Mouse (Mus musculus) adrenal gland, postnatal 4 days (tissue): ENCODE data around the gene Hspb9. TPM values are rescaled to one million over a fixed set of nuclear protein-coding genes. Genes with fewer than 3 reads are reported as not detected.

Experiments
- DNase-seq, 2 experiments: peaks; one replicate each; pipeline ENCODE4 v3.0.0; 2021 to 2022; ENCODE audit warnings: low spot score in 2 of 2, mixed read lengths in 2 of 2
- total RNA-seq, 2 experiments: library from RNA; stranded (reverse); gene quantifications; 2 replicates each; pipeline ENCODE4 v1.2.3; 2021

Gene Hspb9
- total RNA-seq, 2 experiments from 2014 or later, result 0.51 to 1.0 TPM

DNA sequence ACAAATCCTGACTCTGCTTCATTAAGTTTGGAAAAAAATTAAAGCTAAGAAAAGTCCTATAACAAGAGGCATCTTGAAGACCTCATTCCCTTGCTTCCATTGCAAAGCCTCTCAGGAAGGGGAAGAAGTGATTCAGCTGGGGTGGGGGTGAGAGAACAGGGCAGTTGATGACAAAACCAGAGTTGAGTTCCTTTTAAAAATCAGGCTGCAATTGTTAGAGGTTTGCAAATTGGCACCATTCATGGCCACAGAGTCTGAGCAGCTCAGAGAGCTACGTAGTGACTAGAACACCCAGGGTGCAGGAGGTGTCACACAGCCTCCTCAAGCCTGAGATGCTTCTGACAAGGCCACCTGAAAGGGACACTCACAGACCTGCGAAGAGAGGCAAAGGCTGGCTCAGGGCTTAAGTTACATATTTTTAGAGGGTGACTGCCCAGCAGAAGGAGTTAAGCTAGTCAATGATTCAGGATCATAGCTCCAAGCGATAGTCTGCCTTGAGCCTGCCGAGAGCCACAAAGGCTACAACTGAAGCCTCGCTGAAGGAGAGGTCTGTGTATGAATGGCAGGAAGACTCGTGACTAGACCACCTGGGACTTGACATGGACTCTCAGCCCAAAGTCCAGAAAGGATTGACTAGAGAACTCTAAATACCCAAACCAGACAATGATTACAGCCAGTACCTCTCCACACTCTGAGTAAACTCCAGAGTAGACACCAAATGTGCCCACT, 17.0 kb downstream of the Hspb9 start:
- no peak for DNase-seq

DNA sequence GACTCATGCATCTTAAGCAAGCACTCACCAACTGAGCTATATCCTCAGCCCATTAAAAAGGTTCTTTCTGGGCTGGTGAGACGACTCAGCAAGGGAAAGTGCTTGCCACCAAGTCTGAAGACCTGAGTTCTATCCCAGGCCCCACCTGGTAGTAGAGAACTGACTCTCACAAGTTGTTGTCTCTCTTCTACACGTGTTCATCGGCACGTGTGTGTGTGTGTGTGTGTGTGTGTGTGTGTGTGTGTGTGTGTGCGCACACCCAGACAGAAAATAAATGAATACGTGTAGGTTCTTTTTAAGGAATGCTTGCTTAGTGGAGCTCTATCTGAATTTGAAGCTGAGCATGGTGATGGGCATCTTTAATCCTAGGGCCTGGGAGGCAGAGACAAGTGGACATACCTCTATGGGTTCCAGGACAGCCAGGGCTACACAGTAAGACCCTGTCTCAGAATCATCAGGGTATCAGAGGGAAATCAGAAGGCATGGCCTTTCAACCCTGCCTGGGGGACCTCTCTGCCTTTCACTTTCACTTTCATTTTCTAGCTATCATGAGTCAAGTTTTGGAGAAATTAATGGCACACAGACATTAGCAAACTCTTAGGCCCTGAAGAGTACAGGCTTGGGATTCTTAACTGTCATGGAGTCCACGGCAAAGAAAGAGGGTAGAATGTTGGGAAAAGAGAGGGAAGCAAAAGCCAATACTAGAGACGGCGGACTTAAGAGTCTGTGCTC, 21.6 kb downstream of the Hspb9 start:
- no peak for DNase-seq

DNA sequence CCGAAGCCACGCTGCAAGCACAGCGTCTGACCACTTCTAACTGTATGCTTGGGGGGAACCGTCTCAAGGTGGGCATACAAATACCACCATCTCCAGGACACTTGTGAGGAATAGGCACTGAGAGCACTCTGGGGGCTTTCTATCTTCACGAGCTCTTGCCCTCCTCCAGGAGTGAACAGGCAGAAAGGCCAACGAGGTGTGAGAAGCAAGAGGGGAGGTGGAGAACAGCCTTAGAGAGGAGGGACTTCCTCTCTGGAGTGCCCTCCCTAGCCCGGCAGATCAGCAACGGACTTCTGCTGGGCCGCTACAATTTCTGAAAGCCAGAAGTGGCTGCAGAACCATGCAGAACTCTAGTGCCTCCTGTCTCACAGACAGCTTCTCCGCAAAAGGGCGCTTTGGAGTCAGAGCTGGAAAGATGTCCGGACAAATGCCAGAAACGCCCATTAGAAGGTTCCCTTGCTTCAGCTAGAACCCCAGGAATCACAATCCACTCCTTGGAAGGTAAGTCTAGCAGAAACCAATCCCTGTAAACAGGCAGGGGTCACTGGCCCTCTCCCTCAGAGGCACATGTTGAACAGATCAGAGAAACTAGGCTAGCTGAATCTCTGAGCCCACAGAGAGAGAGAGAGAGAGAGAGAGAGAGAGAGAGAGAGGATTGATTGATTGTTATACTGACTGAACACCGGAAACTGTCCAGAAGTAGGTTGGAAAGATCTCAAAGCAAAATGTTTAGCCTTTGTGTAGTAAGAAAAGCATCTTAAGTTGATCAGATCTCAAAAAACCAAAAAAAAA, 22.5 kb downstream of the Hspb9 start:
- DNase-seq, result no peak

DNA sequence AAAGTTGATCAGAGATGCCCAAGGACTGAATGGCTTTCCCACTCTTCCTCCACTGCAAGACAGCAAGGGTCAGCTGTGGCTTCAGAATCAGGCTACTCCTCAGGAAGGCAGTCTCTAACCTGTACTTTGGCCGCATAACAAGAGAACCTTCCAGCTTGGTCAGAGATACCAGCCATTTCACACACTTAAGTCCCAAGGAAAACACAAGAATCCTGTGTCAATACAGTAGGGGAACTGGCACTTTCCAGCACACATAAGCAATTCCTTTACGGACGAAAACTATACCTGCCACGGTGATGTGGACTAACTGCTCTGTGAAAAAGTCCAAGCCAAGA, 23.1 kb downstream of the Hspb9 start:
- no peak for DNase-seq

DNA sequence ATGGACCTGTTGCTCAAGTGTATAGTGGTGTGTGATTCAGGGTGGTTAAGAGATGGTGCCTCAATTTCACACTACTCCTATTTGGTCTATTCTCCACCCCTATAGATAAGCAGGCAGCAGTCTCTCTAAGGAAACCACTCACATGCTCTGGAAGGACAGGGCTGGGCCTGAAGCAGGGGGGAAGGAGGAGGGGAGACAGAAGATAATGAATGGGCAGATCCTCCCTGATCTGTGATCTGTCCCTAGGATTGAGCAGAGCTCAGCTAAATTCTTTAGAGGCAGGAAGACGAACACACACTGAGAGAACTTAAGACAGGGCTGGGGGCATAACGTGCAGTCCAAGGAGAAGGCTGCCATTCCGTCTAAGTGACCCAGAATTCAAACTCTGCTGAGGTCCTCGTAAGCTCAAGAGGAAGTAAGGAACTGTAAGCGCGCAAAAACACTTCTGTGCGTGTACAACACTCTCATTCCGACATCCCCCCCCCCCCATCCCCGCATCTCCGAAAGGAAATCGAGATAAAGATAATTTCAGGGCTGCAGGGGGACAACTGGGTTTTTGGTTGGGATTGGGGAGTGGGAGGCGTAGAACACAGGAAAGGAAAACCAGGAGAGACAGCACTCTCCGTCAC, 23.6 kb downstream of the Hspb9 start:
- no peak for DNase-seq

DNA sequence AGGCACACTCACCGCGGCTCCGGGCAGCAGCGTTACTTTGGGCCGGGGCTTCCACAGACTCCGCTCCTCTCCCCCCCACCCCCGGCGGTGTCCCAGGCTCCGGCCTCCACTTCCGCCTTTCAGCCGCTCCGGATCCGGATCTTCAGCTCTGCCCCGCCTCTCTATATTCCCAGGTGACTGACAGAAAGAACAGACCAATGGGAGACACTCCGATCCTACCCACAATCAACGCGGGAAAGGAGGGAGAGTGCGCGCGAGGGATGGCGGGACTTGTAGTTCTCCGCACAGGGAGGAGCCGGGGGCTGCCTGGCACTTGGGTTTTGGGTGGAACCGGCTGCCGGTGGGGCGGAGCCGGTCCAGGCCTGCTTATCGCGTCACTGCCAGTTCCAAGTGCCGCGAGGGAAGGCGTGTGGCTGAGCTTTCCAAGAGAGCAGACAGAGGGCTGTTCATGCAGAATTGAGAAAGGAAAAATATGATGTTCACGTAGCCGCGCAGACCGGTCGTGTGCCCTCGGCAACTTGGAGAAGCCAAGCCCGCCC, 24.5 kb downstream of the Hspb9 start, which contains the start of gene Rab5c:
Gene Rab5c (minus strand): TSS at position 150 of the 539 bp plus-strand sequence.
- DNase-seq, result peak; percentile 93 to 98

DNA sequence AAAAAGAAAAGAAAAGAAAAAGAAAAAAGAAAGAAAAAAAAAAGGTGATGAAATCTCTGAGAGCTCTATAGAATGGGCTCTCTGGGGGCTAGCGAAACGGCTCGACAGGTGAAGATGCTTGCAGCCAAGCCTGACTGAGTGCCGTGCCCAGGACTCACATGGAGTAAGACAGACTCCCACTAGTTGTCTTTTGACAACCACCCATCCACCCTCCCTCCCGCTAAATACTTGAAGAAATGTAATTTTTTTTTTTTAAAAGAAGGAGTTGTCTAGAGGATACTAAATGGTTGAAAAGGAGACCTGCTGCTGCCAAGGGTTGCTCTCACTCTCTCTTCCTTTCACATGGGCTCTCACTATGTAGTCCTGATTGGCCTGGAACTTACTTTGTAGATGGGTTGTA, 25.1 kb downstream of the Hspb9 start:
- no peak for DNase-seq

DNA sequence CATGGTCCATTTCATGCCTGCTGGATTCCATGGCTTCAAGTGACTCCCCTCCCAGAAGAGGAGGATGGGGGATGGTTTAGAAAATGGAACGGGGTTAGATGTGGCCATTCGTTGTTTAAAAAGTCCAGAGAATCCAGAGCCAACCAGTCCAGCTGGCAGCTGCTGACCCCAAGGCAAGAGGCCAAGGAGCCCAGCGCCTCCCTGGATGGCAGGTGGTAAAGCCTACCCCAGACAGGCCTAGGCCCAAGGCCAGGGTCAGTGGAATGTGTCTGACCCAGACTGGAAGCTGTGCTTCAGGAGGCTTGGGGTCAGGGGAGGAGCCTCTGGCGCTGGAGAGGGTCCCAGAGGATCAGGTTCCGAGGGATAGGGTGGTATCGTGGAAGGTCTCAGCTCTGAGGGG, 27.7 kb downstream of the Hspb9 start:
- DNase-seq, result no peak

DNA sequence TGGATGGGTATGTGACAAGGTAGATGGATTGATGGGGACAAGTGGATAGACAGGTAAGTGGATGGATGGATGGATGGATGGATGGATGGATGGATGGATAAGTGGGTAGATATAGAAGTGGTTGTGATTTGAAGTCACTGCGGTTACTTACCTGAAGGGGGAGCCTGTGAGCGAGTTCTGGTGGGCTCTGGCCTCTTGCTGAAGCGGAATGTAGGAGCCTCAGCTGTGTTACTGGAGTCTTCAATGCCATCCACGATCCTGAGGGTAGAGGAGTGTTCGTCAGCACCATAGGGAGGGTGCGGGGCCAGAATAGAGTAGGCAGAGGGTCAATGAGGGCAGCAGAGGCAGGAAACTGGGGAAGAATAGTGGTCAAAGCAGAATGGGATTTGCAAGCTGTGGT, 31.4 kb downstream of the Hspb9 start:
- DNase-seq, result peak in 1 of 2 experiments; percentile 30

DNA sequence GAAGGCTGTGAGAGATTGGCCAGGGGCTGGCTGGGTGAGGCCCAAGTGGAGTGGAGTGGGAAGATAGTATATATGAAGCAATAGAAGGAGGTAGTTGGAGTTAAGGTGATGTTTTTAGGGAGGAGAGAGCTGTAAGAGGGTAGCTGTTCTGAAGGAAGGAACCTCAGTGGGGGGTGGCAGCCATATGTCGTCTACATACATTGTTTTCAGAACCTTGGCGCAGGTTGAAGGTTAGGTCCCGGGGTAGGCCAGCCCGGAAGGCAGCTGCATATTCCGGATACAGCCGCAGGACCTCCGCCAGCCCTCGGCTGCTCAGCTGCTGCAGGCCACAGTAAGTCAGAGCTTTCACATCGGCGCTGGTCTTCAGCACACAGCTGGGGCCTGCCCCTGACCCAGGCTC, 32.9 kb downstream of the Hspb9 start:
- no peak for DNase-seq

DNA sequence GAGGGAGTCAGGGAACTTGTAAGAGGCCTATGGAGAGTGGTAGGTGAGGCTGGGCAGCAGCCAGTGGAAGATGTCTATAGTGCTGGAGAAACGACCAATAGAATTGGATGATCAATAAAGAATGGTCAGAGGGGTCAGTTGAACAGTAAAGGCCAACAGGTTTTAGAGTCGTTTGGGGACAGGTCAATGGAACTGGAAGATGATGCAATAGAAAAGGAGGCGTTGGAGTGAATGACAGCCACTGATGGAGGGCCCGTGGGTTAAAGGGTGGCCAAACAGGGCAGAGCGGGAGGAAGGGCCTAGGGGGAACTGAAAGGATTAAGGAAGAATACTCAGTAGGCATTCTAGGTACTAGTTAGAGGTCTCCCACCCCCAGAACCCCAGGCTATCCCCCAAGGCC, 33.5 kb downstream of the Hspb9 start:
- no peak for DNase-seq

DNA sequence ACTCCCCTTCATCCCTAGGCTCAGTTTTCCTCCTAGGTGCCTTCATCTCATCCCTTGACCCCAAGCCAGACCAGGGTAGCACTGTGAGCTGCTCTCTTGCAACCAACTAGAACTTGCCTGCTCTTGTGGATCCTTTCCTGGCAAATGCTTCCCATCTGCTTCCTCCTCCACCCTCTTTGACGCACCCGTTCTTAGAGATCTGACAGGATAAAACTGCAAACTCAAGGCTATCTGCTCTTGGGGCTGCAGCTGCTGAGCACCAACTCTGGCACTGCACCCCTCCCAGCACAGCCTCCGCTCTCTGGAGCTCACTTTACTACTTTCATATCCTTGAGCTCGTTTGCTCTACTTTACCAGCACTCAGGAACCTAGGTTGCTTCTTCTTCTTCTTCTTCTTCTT, 35.0 kb downstream of the Hspb9 start:
- DNase-seq, result no peak

DNA sequence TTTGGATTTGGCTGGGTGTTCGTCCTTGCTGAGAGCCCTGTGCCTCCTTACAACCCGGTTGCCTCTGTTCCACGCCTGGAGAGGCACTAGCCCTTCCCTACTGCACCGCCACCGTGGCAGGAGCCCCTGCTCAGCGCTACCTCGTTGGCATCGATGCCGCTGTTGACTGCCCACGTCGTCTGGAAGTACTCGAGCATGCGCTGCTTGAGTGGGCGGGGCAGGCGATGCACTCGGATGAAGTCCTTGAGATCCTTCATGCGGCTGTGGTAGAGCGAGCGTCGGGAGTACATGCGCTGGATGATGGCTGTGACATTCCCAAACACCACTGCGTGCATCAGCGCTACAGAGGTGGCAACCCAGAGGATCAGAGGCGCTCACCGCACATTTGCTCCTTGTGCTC, 35.8 kb downstream of the Hspb9 start:
- DNase-seq, result no peak

DNA sequence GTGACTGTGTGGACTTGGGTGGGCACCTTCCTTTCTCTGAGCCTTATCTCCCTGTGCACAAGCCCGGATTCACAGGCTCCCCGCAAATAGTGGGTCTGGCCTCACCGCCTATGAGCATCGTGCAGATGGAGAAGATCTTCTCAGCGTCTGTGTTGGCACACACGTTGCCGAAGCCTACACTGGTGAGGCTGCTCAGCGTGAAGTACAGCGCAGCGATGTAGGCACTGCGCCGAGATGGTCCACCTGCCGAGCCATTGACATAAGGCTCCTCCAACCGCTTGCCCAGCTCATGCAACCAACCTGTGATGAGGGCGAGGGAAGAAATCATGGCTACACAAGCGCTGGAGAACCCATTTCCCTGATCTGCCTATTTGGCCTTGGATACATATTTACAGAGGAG, 36.5 kb downstream of the Hspb9 start:
- DNase-seq, result no peak

DNA sequence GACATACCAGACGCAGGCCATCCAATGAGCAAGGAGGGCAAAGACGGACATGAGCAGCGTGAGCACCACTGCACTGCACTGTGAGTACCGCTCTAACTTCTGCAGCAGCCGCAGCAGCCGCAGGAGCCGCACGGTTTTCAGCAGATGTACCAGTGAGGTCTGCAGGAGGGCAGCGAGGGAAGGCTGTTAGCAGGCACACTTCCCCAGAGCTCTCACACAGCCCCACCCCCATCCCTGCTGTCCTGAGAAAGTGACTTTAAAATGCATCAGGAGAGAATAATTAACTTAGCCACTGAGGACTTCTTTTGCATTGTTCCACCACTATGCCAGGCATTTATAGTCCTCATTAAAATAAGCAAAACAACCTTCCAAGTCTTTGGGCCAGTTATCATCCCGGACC, 38.6 kb downstream of the Hspb9 start:
- no peak for DNase-seq

DNA sequence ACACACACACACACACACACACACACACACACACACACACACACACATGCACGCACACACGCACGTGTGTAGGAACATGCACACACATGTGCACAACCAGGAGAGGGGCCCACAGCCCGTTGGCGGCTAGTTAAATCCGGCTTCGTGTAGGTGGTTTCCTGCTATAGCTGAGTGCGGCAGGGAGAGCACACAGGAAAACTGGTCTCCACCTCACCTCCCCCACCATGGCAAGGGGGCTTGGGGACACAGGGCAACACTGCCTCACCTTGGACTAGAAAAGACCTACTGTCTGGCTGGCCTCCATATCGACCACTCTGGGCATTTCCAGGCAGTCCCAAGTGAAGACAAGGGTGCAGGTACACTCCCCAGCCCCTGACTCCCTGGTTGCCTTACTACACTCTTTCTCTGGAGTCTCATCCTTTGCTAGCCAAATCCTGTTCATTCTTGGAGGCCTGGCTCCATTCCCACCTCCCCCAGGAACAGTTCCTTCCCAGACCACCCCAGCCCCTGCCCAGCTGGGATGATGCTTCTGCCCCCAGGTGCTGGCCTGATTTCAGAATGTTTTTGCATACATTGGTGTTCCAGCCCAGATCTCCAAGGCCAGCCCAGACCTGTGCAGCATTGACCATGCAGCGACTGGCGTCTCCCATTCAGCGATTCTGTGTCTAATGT, 40.5 kb downstream of the Hspb9 start:
- DNase-seq, result no peak

DNA sequence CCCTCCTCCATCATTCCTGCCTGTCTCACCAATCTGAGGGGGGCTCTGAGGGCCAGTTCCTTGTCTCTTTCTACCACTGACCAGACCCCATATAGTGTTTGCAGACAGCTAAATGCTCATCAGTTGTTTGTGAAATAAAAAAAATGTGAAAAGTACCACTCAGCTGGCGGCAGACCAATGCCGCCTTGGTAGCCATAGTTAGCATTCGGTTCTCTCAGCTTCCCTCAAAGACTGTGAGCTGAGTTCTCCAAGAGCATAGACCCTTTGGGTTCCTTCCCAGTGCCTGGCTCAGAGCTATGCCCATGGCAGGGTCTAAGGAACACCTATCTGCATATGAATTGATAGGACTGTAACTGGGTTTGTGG, 41.0 kb downstream of the Hspb9 start:
- DNase-seq, result no peak

DNA sequence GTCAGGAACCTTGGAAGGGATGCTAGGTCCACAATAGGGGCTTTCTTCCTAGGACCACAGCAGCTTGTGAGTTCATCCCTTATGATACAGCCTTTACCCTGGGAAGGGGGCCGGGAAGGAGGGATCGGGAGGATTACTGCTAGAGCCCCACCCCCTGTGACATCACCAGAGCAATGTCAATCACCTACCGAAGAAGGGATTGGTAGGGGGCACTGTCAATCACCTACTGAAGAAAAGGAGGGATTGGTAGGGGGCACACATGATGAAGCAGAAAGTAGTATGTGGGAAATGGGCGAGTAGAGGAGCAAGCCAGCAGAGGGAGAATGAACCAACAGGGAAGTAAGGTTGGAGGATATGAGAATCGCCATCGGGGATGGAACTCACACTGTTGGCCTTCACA, 42.8 kb downstream of the Hspb9 start:
- no peak for DNase-seq

DNA sequence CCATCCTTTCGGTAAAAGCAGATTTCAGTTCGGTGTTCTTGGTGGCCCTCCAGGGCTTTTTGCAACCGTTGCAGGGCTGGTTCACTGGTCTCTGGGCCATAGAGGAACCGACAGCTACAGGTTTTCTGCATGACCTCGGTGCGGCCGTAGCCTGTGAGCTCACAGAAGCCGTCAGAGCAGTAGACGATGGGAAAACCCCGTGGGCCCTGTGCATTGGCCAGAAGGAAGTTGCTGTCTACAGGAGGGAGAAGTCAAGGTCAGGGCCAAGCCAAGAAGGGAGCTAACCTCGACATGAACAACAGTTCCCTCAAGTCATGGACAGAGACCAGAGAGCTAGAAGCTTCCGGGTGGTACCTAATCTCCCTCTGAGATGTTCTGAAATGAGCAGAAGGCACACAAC, 43.9 kb downstream of the Hspb9 start:
- DNase-seq, result no peak

DNA sequence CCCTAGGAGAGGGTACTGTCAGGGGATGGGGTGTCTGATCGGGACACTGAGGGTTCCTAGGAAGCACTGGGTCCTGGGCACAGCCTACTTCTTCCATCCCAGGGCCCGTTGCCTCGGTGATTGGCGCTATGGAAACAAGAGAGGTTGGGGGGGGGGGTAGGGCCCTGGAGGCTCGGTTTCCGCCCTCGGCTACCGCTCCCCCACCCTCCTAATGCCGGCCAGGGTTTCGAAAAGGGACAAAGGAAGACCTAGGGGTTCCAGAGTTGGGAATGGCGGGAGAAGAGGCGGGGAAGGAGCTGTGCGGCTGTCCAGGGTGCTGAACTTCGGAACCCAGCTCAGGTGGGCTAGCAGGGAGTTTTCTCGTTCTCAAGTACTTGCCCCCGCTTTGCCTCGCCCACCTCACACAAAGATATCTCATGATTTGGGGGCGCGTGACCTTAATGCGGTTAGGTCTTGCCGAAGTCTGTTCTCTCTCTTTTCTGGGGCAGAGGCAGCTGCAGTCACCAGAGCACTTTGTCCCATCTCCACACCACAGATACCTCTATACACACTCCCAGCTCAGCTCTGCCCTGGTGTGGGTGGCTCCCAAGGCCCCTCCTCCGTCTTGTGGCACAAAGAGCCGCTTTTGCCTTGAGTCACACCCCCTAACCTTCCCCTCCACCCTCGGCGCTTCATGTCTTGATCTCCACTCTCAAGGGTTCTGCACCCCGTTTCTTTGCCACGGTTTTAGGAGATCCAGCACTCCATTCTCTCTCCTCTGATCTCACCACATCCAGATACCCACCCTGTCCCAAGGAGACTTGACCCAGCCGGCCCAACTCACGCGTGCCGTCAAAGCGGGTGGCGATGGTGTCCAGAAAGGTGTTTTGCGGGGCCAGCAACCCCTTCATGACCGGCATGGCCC, 45.3 kb downstream of the Hspb9 start:
- no peak for DNase-seq
